Mouse (Mus musculus) heart, embryonic 16.5 days (tissue): Measurements from ENCODE around the gene 9130019O22Rik. TPM values are rescaled to one million over a fixed set of nuclear protein-coding genes. Genes with fewer than 3 reads are reported as not detected.
"Not testable (repeated sequence)": the region's sequence is repeated elsewhere in the genome, so short reads cannot be mapped to it uniquely, and the experiment has no call there.

Experiments
- ATAC-seq: fragments of 200-750 bp; cut with Nextera tagmentation; replicated peaks from 2 replicates; pipeline ENCODE4 v1.8.0; 2017; ENCODE audit warnings: moderate number of reproducible peaks; ENCODE audit not compliant: insufficient read depth, low FRiP score; ENCODE audit errors: extremely low read depth
- H3K27ac ChIP-seq: fragments of 300-500 bp; sonication (generic); 2 replicates; pipeline ENCODE4 v1.5.1; 2014; ENCODE audit warnings: mild to moderate bottlenecking, low read length, control low read depth, moderate library complexity
- H3K27me3 ChIP-seq: fragments of 300-500 bp; sonication (generic); 2 replicates; pipeline ENCODE4 v1.6.1; 2014; ENCODE audit warnings: low read length, mixed read lengths; ENCODE audit not compliant: control insufficient read depth, insufficient read depth
- H3K36me3 ChIP-seq: fragments of 300-500 bp; sonication (generic); 2 replicates; pipeline ENCODE4 v1.6.1; 2014; ENCODE audit not compliant: control insufficient read depth, insufficient read depth
- H3K4me1 ChIP-seq: fragments of 300-500 bp; sonication (generic); 2 replicates; pipeline ENCODE4 v1.6.1; 2014; ENCODE audit warnings: low read length, mixed read lengths; ENCODE audit not compliant: control insufficient read depth, insufficient read depth
- H3K4me2 ChIP-seq: fragments of 300-500 bp; sonication (generic); 2 replicates; pipeline ENCODE4 v1.6.1; 2014; ENCODE audit warnings: low read depth, mild to moderate bottlenecking, control low read depth, low read length
- H3K4me3 ChIP-seq: fragments of 300-500 bp; sonication (generic); 2 replicates; pipeline ENCODE4 v1.5.1; 2014; ENCODE audit warnings: mild to moderate bottlenecking, control low read depth, low read length
- H3K9ac ChIP-seq: fragments of 300-500 bp; sonication (generic); 2 replicates; pipeline ENCODE4 v1.6.1; 2014; ENCODE audit warnings: low read length, control low read depth
- H3K9me3 ChIP-seq: fragments of 300-500 bp; sonication (generic); replicated peaks from 2 replicates; pipeline ENCODE4 v1.6.1; 2016; ENCODE audit warnings: low read length; ENCODE audit not compliant: control insufficient read depth
- WGBS: fragments of 180-500 bp; shearing (Covaris S2); extraction: QIAGEN DNeasy Blood & Tissue Kit; methylation state at CpG from one replicate; pipeline ENCODE4 v1.1.7; 2014; 5-methylcytosine and 5-hydroxymethylcytosine counted together
- polyA plus RNA-seq: library from polyadenylated mRNA; unstranded; fragments of >200 nt; fragmentation: Nextera tagmentation; extraction: Ambion mirVana; gene quantifications from 2 replicates; pipeline ENCODE4 v1.2.1, GENCODE M21; 2015

Gene 9130019O22Rik
- polyA plus RNA-seq, 1 experiment from 2014 or later: 4.9 TPM

- H3K27ac ChIP-seq: peak within 1 kb of the TSS; percentile 62
- H3K9ac ChIP-seq: peak within 1 kb of the TSS; percentile 86
Observed at GRCm38 (mm10) chr7:127406002-127406987, 19.3 kb upstream of the 9130019O22Rik start, which contains the start of gene Zfp764. Zfp764 (minus strand) TSS chr7:127406822.

DNA sequence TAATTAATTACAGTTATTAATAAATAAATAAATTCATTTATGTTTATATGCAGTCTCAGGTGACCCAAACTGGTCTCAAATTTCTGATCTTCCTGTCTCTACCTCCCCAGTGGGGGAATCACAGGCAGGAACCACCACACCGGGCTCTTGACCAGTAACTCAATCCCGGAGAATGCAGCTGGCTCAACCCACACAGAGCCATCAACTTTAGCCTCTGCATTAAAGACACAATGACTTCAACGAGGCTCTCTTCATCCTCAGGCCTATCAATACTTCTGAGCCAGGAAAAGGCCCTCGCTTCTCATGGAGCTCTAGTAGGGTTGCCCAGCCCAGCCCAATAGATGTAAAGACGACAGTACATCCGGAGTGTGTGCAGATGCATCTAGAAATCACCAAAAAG is 17.1 kb upstream of the 9130019O22Rik start:
- H3K9ac ChIP-seq, ATAC-seq, H3K4me3 ChIP-seq, H3K27me3 ChIP-seq, H3K4me2 ChIP-seq, H3K27ac ChIP-seq, H3K36me3 ChIP-seq, H3K9me3 ChIP-seq, H3K4me1 ChIP-seq: not testable (repeated sequence)
- 96% methylated on average over 6 of the region's 6 CpGs for WGBS

More at GRCm38 (mm10) chr7:127406002-127406987, 19.3 kb upstream of the 9130019O22Rik start, which contains the start of gene Zfp764:
- H3K4me3 ChIP-seq: peak within 1 kb of the TSS; percentile 78
- peak within 1 kb of the TSS; percentile 83 for H3K4me2 ChIP-seq
- not testable (repeated sequence) for H3K9me3 ChIP-seq, H3K27me3 ChIP-seq, H3K4me1 ChIP-seq, H3K36me3 ChIP-seq
- peak; percentile 82 for ATAC-seq
- whole genome bisulfite sequencing: 4% methylated on average over 40 of the region's 40 CpGs

- H3K9me3 ChIP-seq: no peaks in the 10 kb centered on the region
- no peak overlapping the region for H3K27ac ChIP-seq
- H3K9ac ChIP-seq: no peak overlapping the region
- no peak overlapping the region for H3K4me3 ChIP-seq
- peaks cover 5% of the 10 kb centered on the region; the same call in 1 of the 2 replicates for H3K4me1 ChIP-seq
- H3K36me3 ChIP-seq: peaks cover 4% of the 10 kb centered on the region; the same call in 1 of the 2 replicates
- H3K27me3 ChIP-seq: no peaks in the 10 kb centered on the region
- ATAC-seq: no peak
- 35% methylated on average over 2 of the region's 2 CpGs for WGBS
- no peak overlapping the region for H3K4me2 ChIP-seq
Observed at GRCm38 (mm10) chr7:127402980-127403379, 16.0 kb upstream of the 9130019O22Rik start.

DNA sequence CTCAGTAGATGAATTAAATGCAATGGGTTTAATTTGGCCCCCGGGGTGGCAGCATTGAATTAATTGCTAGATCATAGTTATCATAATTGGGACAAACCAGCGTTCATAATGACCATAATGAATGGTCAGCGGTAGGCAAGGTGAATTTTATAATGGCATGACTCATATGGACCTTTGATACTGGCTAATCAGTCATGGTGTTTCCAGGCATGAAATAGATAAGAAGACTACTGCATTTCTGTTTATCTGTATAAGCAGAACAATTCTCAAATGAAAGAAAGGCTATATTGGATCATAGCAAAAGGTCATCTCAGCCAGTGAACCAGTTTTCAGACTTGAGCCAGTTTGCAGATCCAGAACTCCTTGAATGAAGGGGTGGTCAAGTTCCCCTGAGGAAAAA is 13.4 kb upstream of the 9130019O22Rik start:
- 68% methylated on average over 3 of the region's 3 CpGs for WGBS

GRCm38 (mm10) chr7:127393944-127394333 is 7.0 kb upstream of the 9130019O22Rik start:
- Histone ChIP-seq H3K27me3 (no peaks in the 10 kb centered on the region), H3K36me3 (peaks cover 5% of the 10 kb centered on the region; the same call in 1 of the 2 replicates), H3K4me3 (peak overlapping the region; percentile 71), H3K4me2 (peak overlapping the region; percentile 72), H3K9ac (peak overlapping the region; percentile 65), H3K4me1 (peaks cover 11% of the 10 kb centered on the region), H3K9me3 (no peaks in the 10 kb centered on the region), H3K27ac (peak overlapping the region; percentile 56)
- 11% methylated on average over 7 of the region's 7 CpGs for WGBS
- ATAC-seq: peak; percentile 0; the same call in 1 of the 2 replicates

More for the DNA sequence above, 13.4 kb upstream of the 9130019O22Rik start:
- H3K9me3 ChIP-seq: no peaks in the 10 kb centered on the region
- H3K36me3 ChIP-seq: peaks cover 4% of the 10 kb centered on the region; the same call in 1 of the 2 replicates
- no peaks in the 10 kb centered on the region for H3K4me1 ChIP-seq
- no peak overlapping the region for H3K9ac ChIP-seq
- no peak overlapping the region for H3K4me2 ChIP-seq
- no peak overlapping the region for H3K4me3 ChIP-seq
- ATAC-seq: no peak
- H3K27ac ChIP-seq: no peak overlapping the region
- no peaks in the 10 kb centered on the region for H3K27me3 ChIP-seq

- peak within 1 kb of the TSS; percentile 72 for H3K4me2 ChIP-seq
- peak; percentile 96 for ATAC-seq
- no peaks in the 10 kb centered on the region for H3K9me3 ChIP-seq
- peak within 1 kb of the TSS; percentile 71 for H3K4me3 ChIP-seq
- peaks cover 11% of the 10 kb centered on the region for H3K4me1 ChIP-seq
- H3K27me3 ChIP-seq: no peaks in the 10 kb centered on the region
- under 1% methylated on average over 44 of the region's 45 CpGs for WGBS
- peak within 1 kb of the TSS; percentile 88 for H3K9ac ChIP-seq
- peak within 1 kb of the TSS; percentile 89 for H3K27ac ChIP-seq
- peaks cover 5% of the 10 kb centered on the region; the same call in 1 of the 2 replicates for H3K36me3 ChIP-seq
Observed at GRCm38 (mm10) chr7:127393157-127393943, 6.4 kb upstream of the 9130019O22Rik start, which contains the start of gene E430018J23Rik. E430018J23Rik (minus strand) TSS chr7:127393629.

DNA sequence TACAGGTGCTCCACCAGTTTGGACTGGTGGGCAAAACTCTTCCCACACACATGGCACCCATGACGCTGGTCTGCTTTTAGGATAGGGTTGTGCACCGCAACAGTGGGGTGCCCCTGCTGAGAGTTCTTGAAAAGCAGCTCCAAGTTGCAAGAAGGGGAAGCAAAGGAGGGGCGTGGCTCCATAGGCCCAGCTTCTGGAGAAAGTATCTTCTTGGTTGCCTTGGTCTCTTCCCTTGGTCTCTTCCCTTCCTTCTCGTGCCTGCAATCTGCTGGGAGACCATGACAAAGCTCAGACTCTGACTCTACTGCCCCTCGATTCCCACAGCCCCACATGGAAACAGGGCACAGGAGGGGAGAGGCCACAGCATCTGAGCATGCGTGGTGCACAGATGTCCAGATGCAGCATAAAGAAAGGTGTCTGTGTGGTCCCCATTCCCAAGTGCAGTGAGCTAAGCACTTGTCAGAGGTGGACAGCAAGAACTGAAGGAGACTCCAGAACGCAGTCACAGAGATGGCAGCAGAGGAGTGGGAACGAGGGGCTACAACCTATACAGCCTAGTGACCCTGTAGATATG is 5.4 kb upstream of the 9130019O22Rik start:
- peak overlapping the region; percentile 71 for H3K4me3 ChIP-seq
- H3K27me3 ChIP-seq: no peaks in the 10 kb centered on the region
- H3K36me3 ChIP-seq: peaks cover 5% of the 10 kb centered on the region; the same call in 1 of the 2 replicates
- H3K4me2 ChIP-seq: peak overlapping the region; percentile 72
- H3K9ac ChIP-seq: peak overlapping the region; percentile 88
- H3K4me1 ChIP-seq: peaks cover 11% of the 10 kb centered on the region
- no peak for ATAC-seq
- no peaks in the 10 kb centered on the region for H3K9me3 ChIP-seq
- 85% methylated on average over 8 of the region's 8 CpGs for WGBS
- no peak overlapping the region for H3K27ac ChIP-seq

DNA sequence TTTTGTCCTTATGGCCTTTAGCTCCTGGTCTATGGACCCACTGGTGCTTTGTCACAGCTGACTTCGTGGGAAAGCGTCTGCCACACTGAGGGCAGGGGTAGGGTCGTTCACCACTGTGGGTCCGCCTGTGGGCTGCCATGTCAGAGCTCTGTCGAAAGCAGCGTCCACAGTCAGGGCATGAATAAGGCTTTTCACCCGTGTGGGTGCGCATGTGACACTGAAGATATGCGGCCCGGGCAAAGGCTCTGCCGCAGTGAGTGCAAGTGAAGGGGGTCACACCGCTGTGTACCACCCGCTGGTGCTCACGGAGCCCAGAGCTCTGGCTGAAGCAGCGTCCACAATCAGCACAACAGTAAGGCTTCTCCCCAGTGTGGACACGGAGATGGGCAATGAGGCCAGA is 4.6 kb upstream of the 9130019O22Rik start:
- H3K4me1 ChIP-seq: peaks cover 11% of the 10 kb centered on the region
- no peak overlapping the region for H3K9ac ChIP-seq
- no peak overlapping the region for H3K27ac ChIP-seq
- ATAC-seq: no peak
- no peaks in the 10 kb centered on the region for H3K9me3 ChIP-seq
- H3K27me3 ChIP-seq: no peaks in the 10 kb centered on the region
- H3K4me2 ChIP-seq: no peak overlapping the region
- H3K4me3 ChIP-seq: no peak overlapping the region
- WGBS: 94% methylated on average over 16 of the region's 16 CpGs
- H3K36me3 ChIP-seq: peaks cover 5% of the 10 kb centered on the region; the same call in 1 of the 2 replicates
